In the genomic region with DNA sequence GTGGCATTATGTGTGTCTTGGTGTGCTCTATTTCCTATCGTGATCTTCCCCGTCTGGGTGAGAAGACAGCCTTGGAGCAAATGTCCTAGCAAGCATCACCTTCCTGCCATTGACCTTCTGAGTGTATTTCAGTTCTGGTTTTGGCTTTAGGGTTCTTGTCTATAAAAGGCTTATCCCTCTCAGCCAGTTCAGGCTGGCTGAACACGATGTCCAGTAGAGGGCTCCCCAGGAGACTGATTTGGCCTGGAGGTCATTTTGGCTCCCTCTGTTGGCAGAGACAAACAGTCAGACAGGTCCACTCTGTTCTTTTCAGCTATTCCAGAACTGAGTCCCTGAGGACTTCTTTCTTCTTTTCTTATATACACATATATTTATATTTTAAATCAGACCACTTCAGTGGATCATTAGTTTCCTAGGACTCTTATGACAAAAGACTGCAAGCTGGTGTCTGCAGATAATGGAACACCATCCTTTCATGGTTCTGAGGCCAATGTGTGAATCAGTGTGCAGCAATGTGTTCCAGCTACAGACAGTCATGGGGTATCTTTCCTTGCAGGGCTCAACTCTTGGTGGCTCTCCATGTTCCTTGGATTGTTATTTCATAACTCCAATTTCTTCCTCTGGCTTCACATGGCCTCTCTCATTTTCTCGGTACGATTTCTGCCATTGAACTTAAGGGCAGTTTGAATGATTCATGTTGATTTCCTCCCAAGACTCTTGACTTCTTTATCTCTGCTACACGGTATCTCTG, we compare ENCODE assay signal across 8 mouse cellular contexts.
DNase-seq lines count a peak whose midpoint lies in the region; ATAC-seq and TF ChIP-seq lines count a peak whose summit lies in the region.

No protein-coding gene starts in this region.

- H3K27me3 ChIP-seq in midbrain, postnatal 0 days (ENCODE audit: insufficient read depth, low read length): no peaks in the 10 kb centered on the region
- H3K27me3 ChIP-seq in midbrain, embryonic 10.5 days (ENCODE audit: low read depth, poor library complexity, severe bottlenecking): no peaks in the 10 kb centered on the region
- no peaks in the 10 kb centered on the region for H3K27me3 ChIP-seq in heart, postnatal 0 days (ENCODE audit: control insufficient read depth, insufficient read depth, low read length)

- intact Hi-C loops in left cerebral cortex, postnatal 4 days (cut with DNase I): no loop called here

- H3K9ac ChIP-seq in midbrain, postnatal 0 days (replicated peaks; ENCODE audit: low read length, poor library complexity, severe bottlenecking): no peak overlapping the region
- H3K9ac ChIP-seq in heart, postnatal 0 days (replicated peaks; ENCODE audit: low read depth, low read length): no peak overlapping the region

- no peak for TF ChIP-seq EP300 in heart, postnatal 0 days (IDR thresholded peaks at IDR 0.05; ENCODE audit: low read depth)

- WGBS in midbrain, postnatal 0 days: 76% methylated on average over 6 of the region's 6 CpGs
- 72% methylated on average over 6 of the region's 6 CpGs for WGBS in midbrain, embryonic 10.5 days
- 66% methylated on average over 6 of the region's 6 CpGs for WGBS in heart, postnatal 0 days

- no peak overlapping the region for H3K4me2 ChIP-seq in midbrain, postnatal 0 days (ENCODE audit: low read depth, low read length, poor library complexity, severe bottlenecking)
- H3K4me2 ChIP-seq in heart, postnatal 0 days (ENCODE audit: low read depth, low read length): no peak overlapping the region

- peak; percentile 69 for TF ChIP-seq CTCF in midbrain, postnatal 0 days (IDR thresholded peaks at IDR 0.05)
- TF ChIP-seq CTCF in heart, postnatal 0 days (IDR thresholded peaks at IDR 0.05; ENCODE audit: low read depth): peak; percentile 92

- H3K9me3 ChIP-seq in midbrain, postnatal 0 days (ENCODE audit: low read length): no peaks in the 10 kb centered on the region
- H3K9me3 ChIP-seq in midbrain, embryonic 10.5 days (replicated peaks): no peaks in the 10 kb centered on the region
- H3K9me3 ChIP-seq in heart, postnatal 0 days (replicated peaks; ENCODE audit: control insufficient read depth, low read length): no peaks in the 10 kb centered on the region

- no peaks in the 10 kb centered on the region for H3K4me1 ChIP-seq in midbrain, postnatal 0 days (ENCODE audit: insufficient read depth, low read length)
- peaks cover 3% of the 10 kb centered on the region; the same call in 1 of the 2 replicates for H3K4me1 ChIP-seq in midbrain, embryonic 10.5 days
- no peaks in the 10 kb centered on the region for H3K4me1 ChIP-seq in heart, postnatal 0 days (ENCODE audit: control insufficient read depth, insufficient read depth)

- ATAC-seq in midbrain, postnatal 0 days (ENCODE audit: low FRiP score): no peak
- peak; percentile 53; the same call in 1 of the 2 replicates for ATAC-seq in heart, postnatal 0 days (ENCODE audit: insufficient read depth, low read depth)

- H3K27ac ChIP-seq in midbrain, postnatal 0 days (ENCODE audit: low read depth, low read length): no peak overlapping the region
- no peak overlapping the region for H3K27ac ChIP-seq in midbrain, embryonic 10.5 days (replicated peaks)
- no peak overlapping the region for H3K27ac ChIP-seq in heart, postnatal 0 days (ENCODE audit: low read depth)

- H3K4me3 ChIP-seq in midbrain, postnatal 0 days (ENCODE audit: low read depth, low read length): no peak overlapping the region
- no peak overlapping the region for H3K4me3 ChIP-seq in midbrain, embryonic 10.5 days
- H3K4me3 ChIP-seq in heart, postnatal 0 days (ENCODE audit: low read depth, low read length): no peak overlapping the region

- H3K36me3 ChIP-seq in midbrain, postnatal 0 days (ENCODE audit: insufficient read depth, low read length): no peaks in the 10 kb centered on the region
- no peaks in the 10 kb centered on the region for H3K36me3 ChIP-seq in midbrain, embryonic 10.5 days
- no peaks in the 10 kb centered on the region for H3K36me3 ChIP-seq in heart, postnatal 0 days (replicated peaks; ENCODE audit: control insufficient read depth, insufficient read depth, low read length)

- DNase-seq in midbrain, postnatal 0 days (ENCODE audit: low spot score): peak; percentile 28
- DNase-seq in midbrain, embryonic 10.5 days (ENCODE audit: low spot score): no peak
- DNase-seq in R1 (ENCODE audit: low read depth, low spot score): peak; percentile 68
- peak; percentile 52 to 64 for DNase-seq in cerebellum, postnatal 25 days
- DNase-seq in heart, postnatal 0 days (ENCODE audit: low spot score): peak; percentile 60
- DNase-seq in left cerebral cortex, postnatal 4 days: peak; percentile 27
- peak; percentile 92 for DNase-seq in skeletal muscle tissue, adult 2 months (ENCODE audit: low read depth, low spot score)
- no peak for DNase-seq in yolk sac, embryonic 10.5 days (ENCODE audit: low spot score)

Comparison
In these comparisons a context has a peak if more than half of its experiments do, and no peak if none do; other contexts are left out.
1. DNase-seq: peak in midbrain, postnatal 0 days (single experiment), R1 (single experiment), cerebellum, postnatal 25 days (2 of 2), heart, postnatal 0 days (single experiment), left cerebral cortex, postnatal 4 days (single experiment) and skeletal muscle tissue, adult 2 months (single experiment); none in midbrain, embryonic 10.5 days (single experiment) and yolk sac, embryonic 10.5 days (single experiment).